Mouse (Mus musculus) MEL (cell line): ENCODE results near the gene Higd1a. TPM values are rescaled to one million over a fixed set of nuclear protein-coding genes. Genes with fewer than 3 reads are reported as not detected.

Experiments
- DNase-seq: peaks from one replicate; pipeline ENCODE4 v3.0.0; 2011; ENCODE audit warnings: low read depth, low spot score
- H3K27ac ChIP-seq: 2 replicates; pipeline ENCODE4 v1.5.1; 2012; ENCODE audit warnings: low read depth, mild to moderate bottlenecking, control low read depth, low read length, moderate library complexity; ENCODE audit not compliant: control insufficient read depth
- H3K27me3 ChIP-seq, 2 experiments: fragments of 150-350 bp in 1 of 2; sonication (generic) in 1 of 2; 2 replicates each; pipeline ENCODE4 v1.6.1; 2012; ENCODE audit warnings: low read length in 2 of 2, mild to moderate bottlenecking in 2 of 2, improper control_type of control experiment in 1 of 2, moderate library complexity in 1 of 2; ENCODE audit not compliant: insufficient read depth in 2 of 2, control insufficient read depth in 1 of 2
- H3K36me3 ChIP-seq, 2 experiments: 2 replicates each; pipeline ENCODE4 v1.6.1; 2012 to 2014; ENCODE audit warnings: low read length in 2 of 2, improper control_type of control experiment in 1 of 2, inconsistent platforms in 1 of 2, mild to moderate bottlenecking in 1 of 2; ENCODE audit not compliant: insufficient read depth in 2 of 2, control insufficient read depth in 1 of 2
- H3K4me1 ChIP-seq, 2 experiments: fragments of 150-350 bp in 1 of 2; sonication (generic) in 1 of 2; 2 replicates each; pipeline ENCODE4 v1.6.1; 2012; ENCODE audit warnings: low read length in 2 of 2, improper control_type of control experiment in 1 of 2, mild to moderate bottlenecking in 1 of 2; ENCODE audit not compliant: insufficient read depth in 2 of 2, control insufficient read depth in 1 of 2
- H3K4me3 ChIP-seq, 2 experiments: fragments of 150-350 bp in 1 of 2; sonication (generic) in 1 of 2; 2 replicates each; pipeline ENCODE4 v1.5.1; 2012; ENCODE audit warnings: low read depth in 2 of 2, low read length in 2 of 2, mild to moderate bottlenecking in 2 of 2, moderate library complexity in 2 of 2, control low read depth in 1 of 2, improper control_type of control experiment in 1 of 2; ENCODE audit not compliant: control insufficient read depth in 1 of 2, insufficient read depth in 1 of 2
- H3K79me2 ChIP-seq: 2 replicates; pipeline ENCODE4 v1.6.1; 2012; ENCODE audit warnings: mild to moderate bottlenecking, low read length, moderate library complexity; ENCODE audit not compliant: control insufficient read depth, poor library complexity, insufficient read depth
- H3K9ac ChIP-seq: 2 replicates; pipeline ENCODE4 v1.6.1; 2012; ENCODE audit warnings: low read depth, mild to moderate bottlenecking, control low read depth, low read length, moderate library complexity; ENCODE audit not compliant: control insufficient read depth, poor library complexity, severe bottlenecking
- H3K9me3 ChIP-seq: fragments of 150-350 bp; sonication (generic); replicated peaks from 2 replicates; pipeline ENCODE4 v1.6.1; 2012; ENCODE audit warnings: mild to moderate bottlenecking, low read length, improper control_type of control experiment, moderate library complexity; ENCODE audit not compliant: insufficient read depth
- BHLHE40 ChIP-seq: IDR thresholded peaks from 2 replicates; pipeline ENCODE4 v1.6.1; 2012; ENCODE audit warnings: low read depth, mild to moderate bottlenecking, inconsistent platforms, low read length, improper control_type of control experiment, borderline replicate concordance
- CHD2 ChIP-seq: IDR thresholded peaks from 2 replicates; pipeline ENCODE4 v1.6.1; 2011; ENCODE audit warnings: low read length, improper control_type of control experiment
- ETS1 ChIP-seq: IDR thresholded peaks from 2 replicates; pipeline ENCODE4 v1.6.1; 2012; ENCODE audit warnings: low read depth, mild to moderate bottlenecking, inconsistent platforms, low read length, improper control_type of control experiment, moderate library complexity
- HCFC1 ChIP-seq: IDR thresholded peaks from 2 replicates; pipeline ENCODE4 v1.6.1; 2012; ENCODE audit warnings: low read depth, mild to moderate bottlenecking, inconsistent platforms, low read length, improper control_type of control experiment, moderate library complexity
- JUND ChIP-seq: IDR thresholded peaks from 2 replicates; pipeline ENCODE4 v1.6.1; 2011; ENCODE audit warnings: low read depth, mild to moderate bottlenecking, improper control_type of control experiment, low read length
- MAFK ChIP-seq: IDR thresholded peaks from 2 replicates; pipeline ENCODE4 v1.6.1; 2011; ENCODE audit warnings: low read depth, mild to moderate bottlenecking, low read length, improper control_type of control experiment, borderline replicate concordance
- MAZ ChIP-seq: IDR thresholded peaks from 2 replicates; pipeline ENCODE4 v1.6.1; 2012; ENCODE audit warnings: low read depth, mild to moderate bottlenecking, inconsistent platforms, low read length, improper control_type of control experiment
- MXI1 ChIP-seq: IDR thresholded peaks from 2 replicates; pipeline ENCODE4 v1.6.1; 2011; ENCODE audit warnings: mild to moderate bottlenecking, low read depth, low read length, improper control_type of control experiment
- MYB ChIP-seq: IDR thresholded peaks from 2 replicates; pipeline ENCODE4 v1.6.1; 2011; ENCODE audit warnings: mild to moderate bottlenecking, low read depth, low read length, improper control_type of control experiment
- MYC ChIP-seq: IDR thresholded peaks from 2 replicates; pipeline ENCODE4 v1.6.1; 2011; ENCODE audit warnings: low read depth, mild to moderate bottlenecking, low read length, improper control_type of control experiment, moderate library complexity
- NELFE ChIP-seq: IDR thresholded peaks from 2 replicates; pipeline ENCODE4 v1.6.1; 2011; ENCODE audit warnings: low read depth, low read length, improper control_type of control experiment
- NRF1 ChIP-seq: IDR thresholded peaks from 2 replicates; pipeline ENCODE4 v1.6.1; 2014; ENCODE audit warnings: low read depth, mild to moderate bottlenecking, inconsistent platforms, low read length, improper control_type of control experiment, moderate library complexity; ENCODE audit not compliant: poor library complexity, insufficient read depth, severe bottlenecking
- POLR2AphosphoS2 ChIP-seq: IDR thresholded peaks from 2 replicates; pipeline ENCODE4 v1.6.1; 2011; ENCODE audit warnings: low read length, improper control_type of control experiment
- POLR2AphosphoS5 ChIP-seq: IDR thresholded peaks from 2 replicates; pipeline ENCODE4 v1.6.1; 2012; ENCODE audit warnings: low read depth, borderline replicate concordance, mild to moderate bottlenecking, inconsistent platforms, low read length, moderate library complexity, mixed read lengths
- RAD21 ChIP-seq: IDR thresholded peaks from 2 replicates; pipeline ENCODE4 v1.6.1; 2011; ENCODE audit warnings: mild to moderate bottlenecking, low read depth, low read length, improper control_type of control experiment
- SIN3A ChIP-seq: IDR thresholded peaks from 2 replicates; pipeline ENCODE4 v1.6.1; 2012; ENCODE audit warnings: low read length, improper control_type of control experiment, inconsistent platforms
- SMC3 ChIP-seq: IDR thresholded peaks from 2 replicates; pipeline ENCODE4 v1.6.1; 2011; ENCODE audit warnings: low read depth, low read length, improper control_type of control experiment
- TAL1 ChIP-seq: IDR thresholded peaks from 2 replicates; pipeline ENCODE4 v1.6.1; 2012; ENCODE audit warnings: mild to moderate bottlenecking, inconsistent platforms, low read length, moderate library complexity, mixed read lengths
- USF2 ChIP-seq, 2 experiments: IDR thresholded peaks; 2 replicates each; pipeline ENCODE4 v1.6.1; 2011 to 2012; ENCODE audit warnings: improper control_type of control experiment in 2 of 2, low read length in 2 of 2, borderline replicate concordance in 1 of 2, inconsistent platforms in 1 of 2, low read depth in 1 of 2, mild to moderate bottlenecking in 1 of 2; ENCODE audit not compliant: insufficient read depth in 1 of 2
- ZC3H11A ChIP-seq: IDR thresholded peaks from 2 replicates; pipeline ENCODE4 v1.6.1; 2012; ENCODE audit warnings: low read depth, mild to moderate bottlenecking, inconsistent platforms, low read length, improper control_type of control experiment
- ZNF384 ChIP-seq: IDR thresholded peaks from 2 replicates; pipeline ENCODE4 v1.6.1; 2012; ENCODE audit warnings: low read depth, mild to moderate bottlenecking, inconsistent platforms, low read length, improper control_type of control experiment
- polyA plus RNA-seq, 2 experiments: library from polyadenylated mRNA; stranded (reverse) in 1 of 2; unstranded in 1 of 2; fragments of >175 nt in 1 of 2; fragments of >200 nt in 1 of 2; gene quantifications; 2 replicates each; pipeline versions ENCODE4 v1.2.1 to v1.2.4; 2012; ENCODE audit warnings: low replicate concordance in 2 of 2, low read depth in 1 of 2; ENCODE audit not compliant: insufficient read length in 2 of 2, insufficient read depth in 1 of 2, missing spikeins in 1 of 2
- total RNA-seq: library from RNA; depleted of rRNA; stranded (reverse); fragments of 300-350 nt; gene quantifications from 2 replicates; pipeline ENCODE4 v1.2.3, GENCODE M21; 2012

Gene Higd1a
- total and polyA plus RNA-seq, 3 experiments = 142 to 177 TPM; not detected in 1

DNA sequence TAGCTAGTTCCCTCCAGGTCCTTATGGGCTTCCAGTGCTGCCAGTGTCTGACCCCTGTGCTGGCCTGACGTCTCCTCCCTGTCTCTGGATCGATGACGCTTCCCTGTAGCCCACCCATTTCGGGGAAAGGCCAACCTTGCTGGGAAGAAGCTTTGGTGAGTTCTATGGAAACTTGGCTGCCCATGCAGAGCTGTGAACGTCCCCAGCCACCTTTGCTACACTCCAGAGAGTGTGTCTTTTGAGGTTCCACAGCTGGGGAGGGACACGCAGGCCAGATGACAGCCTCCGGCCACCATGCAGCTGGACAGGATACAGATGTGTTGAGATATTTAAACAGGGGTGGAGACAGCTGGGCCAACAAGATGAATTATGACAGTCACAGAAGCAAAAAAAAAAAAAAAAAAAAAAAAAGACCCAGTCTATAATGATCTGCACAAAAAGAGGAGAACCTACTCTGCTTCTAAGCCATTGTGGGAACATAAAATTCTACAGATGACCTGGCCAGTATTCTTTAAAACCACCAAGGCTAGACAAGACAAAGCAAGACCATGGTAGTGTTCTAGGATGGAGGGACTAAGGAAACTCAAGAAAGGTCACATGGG, 37.3 kb upstream of the Higd1a start:
- Histone ChIP-seq H3K4me3 (no peak overlapping the region), H3K27ac (no peak overlapping the region), H3K4me1 (no peaks in the 10 kb centered on the region), H3K27me3 (no peaks in the 10 kb centered on the region), H3K79me2 (no peaks in the 10 kb centered on the region), H3K9me3 (no peaks in the 10 kb centered on the region), H3K9ac (no peak overlapping the region), H3K36me3 (no peaks in the 10 kb centered on the region)
- TF ChIP-seq BHLHE40 (no peak), ETS1 (no peak), RAD21 (no peak), TAL1 (no peak)
- no peak for DNase-seq

DNA sequence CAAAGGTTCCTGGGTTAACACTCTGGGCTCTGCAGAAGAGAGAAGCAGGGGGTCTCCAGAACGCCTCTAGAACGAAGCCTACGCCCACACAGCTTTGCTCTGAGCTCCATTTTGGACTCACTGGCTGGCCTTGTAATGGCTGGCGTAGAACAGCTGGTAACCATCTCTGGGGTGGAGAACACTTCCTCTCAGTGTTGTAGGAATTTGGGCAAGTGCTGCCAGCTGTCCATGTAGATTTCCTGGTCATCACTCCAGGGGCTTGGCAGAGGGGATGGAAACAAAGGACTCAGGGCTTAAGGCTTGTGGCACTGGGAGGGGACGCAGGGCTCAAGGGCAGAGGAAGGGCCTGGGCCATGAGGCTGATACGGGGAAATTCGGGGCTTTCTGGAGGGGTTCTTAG, 36.3 kb upstream of the Higd1a start:
- H3K79me2 ChIP-seq = no peaks in the 10 kb centered on the region
- H3K27me3 ChIP-seq = no peaks in the 10 kb centered on the region; a peak in 1 of 4 replicates
- no peaks in the 10 kb centered on the region for H3K36me3 ChIP-seq
- H3K4me1 ChIP-seq = no peaks in the 10 kb centered on the region
- no peaks in the 10 kb centered on the region for H3K9me3 ChIP-seq
- H3K9ac ChIP-seq = no peak overlapping the region
- no peak for DNase-seq
- TF ChIP-seq CHD2 (no peak), NRF1 (no peak), NELFE (no peak), JUND (no peak), MYB (no peak)
- H3K27ac ChIP-seq = no peak overlapping the region
- no peak overlapping the region for H3K4me3 ChIP-seq

- Histone ChIP-seq H3K36me3 (no peaks in the 10 kb centered on the region), H3K79me2 (no peaks in the 10 kb centered on the region), H3K27me3 (no peaks in the 10 kb centered on the region; a peak in 1 of 4 replicates), H3K9ac (no peak overlapping the region), H3K4me1 (no peaks in the 10 kb centered on the region), H3K9me3 (no peaks in the 10 kb centered on the region), H3K27ac (no peak overlapping the region), H3K4me3 (no peak overlapping the region)
- no peak for DNase-seq
- no peak for TF ChIP-seq MYC
- no peak for TF ChIP-seq MAFK
- no peak for TF ChIP-seq MAZ
- no peak for TF ChIP-seq HCFC1
- TF ChIP-seq POLR2AphosphoS2 = no peak
- TF ChIP-seq MXI1 = no peak
- no peak for TF ChIP-seq USF2 (IDR thresholded peaks at IDR 0.05; ENCODE audit: borderline replicate concordance in 1 of 2, insufficient read depth in 1 of 2, low read depth in 1 of 2, low read length in 2 of 2)
- TF ChIP-seq JUND = no peak
- no peak for TF ChIP-seq ZNF384
- TF ChIP-seq SMC3 = no peak
- TF ChIP-seq ZC3H11A = no peak
- no peak for TF ChIP-seq SIN3A
- TF ChIP-seq POLR2AphosphoS5 = no peak
Measured at GRCm38 (mm10) chr9:121892057-121892687, 34.0 kb upstream of the Higd1a start.
